Mouse (Mus musculus): ENCODE data around the gene Gm2007. TPM values are rescaled to one million over a fixed set of nuclear protein-coding genes. Genes with fewer than 3 reads are reported as not detected.
"Not testable (repeated sequence)": the region's sequence is repeated elsewhere in the genome, so short reads cannot be mapped to it uniquely, and the experiment has no call there.

Gene Gm2007
- not detected in 2 replicates for polyA plus RNA-seq (2012; rRNA removed)

DNA sequence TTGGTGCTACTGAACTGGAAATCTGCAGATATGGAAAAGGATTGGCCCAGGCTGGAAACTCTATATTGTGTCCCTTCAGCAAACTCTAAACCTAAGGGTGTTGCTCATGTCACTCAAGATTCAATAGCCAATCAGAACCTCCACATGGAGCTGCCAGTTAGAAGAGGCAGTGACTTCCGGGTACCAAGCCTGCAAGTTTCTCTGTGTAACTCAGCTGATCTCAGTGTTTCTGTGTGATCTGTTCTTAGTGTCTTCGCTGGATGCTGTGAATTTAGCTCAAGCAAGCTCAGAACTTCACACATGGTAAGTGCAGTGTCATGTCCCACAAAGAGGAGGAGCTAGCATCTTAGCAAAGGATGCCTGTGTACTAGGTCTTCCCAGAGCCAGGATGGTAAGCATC is at the start of gene Gm2007:
Gene Gm2007, plus strand, starts transcription at position 301 of the 400 bp plus-strand sequence.
- DNase-seq (ENCODE audit: low read depth), result not testable (repeated sequence)

DNA sequence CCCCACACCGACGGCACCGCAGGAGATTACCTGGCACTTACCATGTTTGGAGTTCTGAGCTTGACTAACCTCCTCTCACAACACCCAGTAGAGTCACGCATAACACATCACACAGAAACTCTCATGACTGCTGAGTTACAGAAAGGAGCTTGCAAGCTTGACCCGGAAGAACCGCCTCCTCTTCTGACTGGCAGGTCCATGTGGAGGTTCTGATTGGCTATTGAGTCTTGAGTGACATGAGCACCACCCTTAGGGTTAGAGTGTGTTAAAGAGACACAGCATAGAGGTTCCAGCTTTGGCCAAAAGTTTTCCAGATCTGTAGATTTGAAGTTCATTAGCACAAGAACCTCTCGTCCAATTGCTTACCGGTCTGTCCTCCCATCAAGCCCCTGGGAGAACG is 37.8 kb upstream of the Gm2007 start, which contains the start of gene Zfp969:
Gene Zfp969, minus strand, starts transcription at position 101 of the 400 bp plus-strand sequence.
- not testable (repeated sequence) for DNase-seq (ENCODE audit: low read depth)

DNA sequence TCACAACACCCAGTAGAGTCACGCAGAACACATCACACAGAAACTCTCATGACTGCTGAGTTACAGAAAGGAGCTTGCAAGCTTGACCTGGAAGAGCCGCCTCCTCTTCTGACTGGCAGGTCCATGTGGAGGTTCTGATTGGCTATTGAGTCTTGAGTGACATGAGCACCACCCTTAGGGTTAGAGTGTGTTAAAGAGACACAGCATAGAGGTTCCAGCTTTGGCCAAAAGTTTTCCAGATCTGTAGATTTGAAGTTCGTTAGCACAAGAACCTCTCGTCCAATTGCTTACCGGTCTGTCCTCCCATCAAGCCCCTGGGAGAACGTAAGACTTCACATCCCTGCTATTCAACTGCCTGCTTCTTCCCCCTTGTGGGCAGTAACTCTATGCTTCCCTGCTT is 59.7 kb downstream of the Gm2007 start, which contains the start of gene Gm14288:
Gene Gm14288, minus strand, starts transcription at position 101 of the 400 bp plus-strand sequence.
- not testable (repeated sequence) for DNase-seq (ENCODE audit: low read depth)

Other genes starting within 250 kb of the Gm2007 start
- gene Gm11007, start 97.6 kb upstream of the Gm2007 start, polyA plus RNA-seq (2012; rRNA removed), result not detected in 2 replicates
- 6.3 and 11.7 TPM in 2 replicates for gene Zfp969, start 37.9 kb upstream of the Gm2007 start, polyA plus RNA-seq (2012; rRNA removed)
- 2.2 and 2.5 TPM in 2 replicates for gene Gm14288, start 59.6 kb downstream of the Gm2007 start, polyA plus RNA-seq (2012; rRNA removed)
- 2.8 and 4.6 TPM in 2 replicates for gene Gm6710, start 127.7 kb downstream of the Gm2007 start, polyA plus RNA-seq (2012; rRNA removed)
- 0.62 and 1.1 TPM in 2 replicates for gene Zfp966, start 189.6 kb downstream of the Gm2007 start, polyA plus RNA-seq (2012; rRNA removed)
- 0.19 TPM in 1 of 2 replicates, not detected in the other for gene Gm2026, start 223.8 kb downstream of the Gm2007 start, polyA plus RNA-seq (2012; rRNA removed)